Mouse (Mus musculus): ENCODE data around the gene Mgat1.
"Not testable (repeated sequence)": the region's sequence is repeated elsewhere in the genome, so short reads cannot be mapped to it uniquely, and the experiment has no call there.

Gene Mgat1

DNA sequence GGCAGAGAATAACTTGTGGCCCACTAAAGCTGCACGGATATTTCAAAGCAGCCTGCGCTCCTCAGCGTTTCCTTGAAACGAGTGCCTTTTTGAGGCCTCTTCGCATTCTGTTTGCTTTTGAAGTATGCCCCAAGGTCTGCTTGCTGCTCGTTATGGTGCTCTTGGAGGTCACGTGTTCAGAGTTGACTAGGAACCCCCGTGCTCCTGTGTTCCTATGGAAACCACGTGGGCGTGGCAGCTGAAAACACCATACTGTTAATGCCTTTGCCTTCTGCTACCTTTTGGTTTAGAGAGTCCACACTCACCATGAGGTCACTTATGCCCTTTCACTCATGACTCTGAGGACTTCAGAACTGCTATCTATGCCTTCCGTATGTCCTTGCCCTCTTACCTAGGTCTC lies 20.6 kb downstream of the Mgat1 start:
- DNase-seq (ENCODE audit: low spot score) = no peak

DNA sequence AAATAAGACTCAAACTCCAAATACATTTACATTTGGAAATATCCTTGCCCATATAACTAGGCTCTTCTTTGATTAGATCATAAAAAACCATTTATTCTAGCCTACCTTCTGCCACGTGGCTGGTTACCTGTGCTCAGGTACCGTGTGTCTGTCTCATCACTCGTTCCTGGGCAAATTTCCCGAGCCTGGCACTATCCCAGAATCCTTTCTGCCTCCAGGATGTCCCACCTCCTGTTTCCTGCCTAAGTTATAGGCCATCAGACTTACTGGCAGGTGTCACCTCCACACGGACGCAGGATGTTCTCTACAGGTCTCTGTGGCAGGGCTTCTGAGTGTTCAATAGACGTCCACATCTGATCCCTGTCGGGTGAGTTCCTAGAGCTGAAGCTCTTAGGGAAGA lies 21.1 kb downstream of the Mgat1 start:
- no peak for DNase-seq (ENCODE audit: low spot score)

DNA sequence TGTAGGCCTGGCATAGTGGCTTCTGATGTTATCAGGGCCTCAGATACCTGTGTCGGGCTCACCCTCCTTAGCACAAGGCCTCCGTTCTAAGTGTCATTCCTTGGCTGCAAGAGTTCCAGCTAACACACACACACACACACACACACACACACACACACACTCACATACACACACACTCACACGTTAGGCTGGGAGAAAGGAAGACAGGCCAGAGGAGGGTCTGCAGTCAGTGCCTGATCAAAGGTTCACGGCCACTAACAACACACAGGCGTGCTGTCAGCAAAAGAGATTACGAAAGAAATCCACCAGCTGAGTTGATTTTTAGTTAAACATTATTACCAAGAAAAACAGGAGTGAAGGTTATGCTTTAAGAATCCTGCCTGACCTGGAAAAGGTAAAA lies 22.7 kb downstream of the Mgat1 start:
- no peak for DNase-seq (ENCODE audit: low spot score)

DNA sequence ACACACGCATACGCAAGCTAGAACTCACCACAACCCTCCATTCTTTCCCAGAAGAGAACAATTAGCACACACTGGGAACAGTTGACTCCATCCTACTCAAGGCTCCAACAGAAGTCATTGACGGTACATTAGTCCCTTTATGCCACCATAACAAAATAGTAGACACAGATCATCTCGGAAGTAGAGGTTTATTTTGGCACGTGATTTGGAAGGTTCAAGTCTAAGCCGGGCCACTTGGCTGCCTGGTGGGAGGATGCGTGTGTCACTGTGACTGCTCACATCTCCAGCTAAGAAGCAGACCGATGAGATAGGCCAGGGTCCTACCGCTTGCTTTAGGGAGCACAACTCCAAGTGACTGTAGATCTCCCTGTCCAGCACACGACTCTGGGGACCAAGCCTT lies 23.3 kb downstream of the Mgat1 start:
- DNase-seq (ENCODE audit: low spot score) = no peak

DNA sequence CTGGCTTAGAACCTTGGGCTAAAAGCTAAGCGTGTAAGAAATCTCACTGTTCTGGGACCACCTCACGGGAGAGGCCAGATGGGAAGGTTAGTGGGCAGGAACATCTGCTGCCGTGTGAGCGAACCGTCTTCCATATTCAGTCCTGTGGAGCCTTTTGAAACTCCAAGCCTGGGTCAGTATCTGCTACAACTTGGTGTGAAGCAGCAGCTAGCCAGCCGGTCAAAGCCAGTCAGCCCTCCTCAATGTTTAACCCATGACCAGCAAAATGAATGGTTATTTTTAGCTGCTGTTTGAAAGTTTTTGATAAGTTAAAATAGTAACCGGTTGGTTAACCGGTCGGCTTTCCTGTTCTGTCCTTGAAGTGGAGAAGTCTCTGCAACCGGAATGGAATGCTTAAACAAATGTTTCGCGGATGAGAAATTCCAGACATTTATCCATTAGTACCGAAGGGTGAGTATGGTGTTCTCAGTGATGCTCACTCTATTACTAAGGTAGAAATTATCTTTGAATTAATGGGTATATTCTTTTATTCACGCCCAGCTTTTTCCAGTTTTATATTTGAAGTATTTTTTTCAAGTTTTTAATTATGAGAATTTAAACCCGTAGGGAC lies 24.1 kb downstream of the Mgat1 start:
- no peak for DNase-seq (ENCODE audit: low spot score)

DNA sequence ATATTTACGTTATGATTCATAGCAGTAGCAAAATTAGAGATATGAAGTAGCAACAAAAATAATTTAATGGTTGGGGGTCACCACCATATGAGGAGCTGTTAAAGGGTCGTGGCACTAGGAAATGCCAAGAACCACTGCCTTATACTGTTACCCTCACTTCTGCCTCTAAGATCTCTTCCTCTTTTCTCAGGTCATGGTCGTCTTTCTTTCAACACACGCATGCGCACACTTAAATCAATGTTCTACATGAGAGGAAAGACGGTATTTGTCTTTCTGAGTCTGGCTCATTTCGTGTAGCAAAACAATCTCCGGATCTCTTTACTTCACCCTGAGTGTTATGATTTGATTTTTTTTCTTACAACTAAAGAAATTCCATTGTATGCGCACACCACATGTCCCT lies 25.8 kb downstream of the Mgat1 start:
- DNase-seq (ENCODE audit: low spot score) = no peak

DNA sequence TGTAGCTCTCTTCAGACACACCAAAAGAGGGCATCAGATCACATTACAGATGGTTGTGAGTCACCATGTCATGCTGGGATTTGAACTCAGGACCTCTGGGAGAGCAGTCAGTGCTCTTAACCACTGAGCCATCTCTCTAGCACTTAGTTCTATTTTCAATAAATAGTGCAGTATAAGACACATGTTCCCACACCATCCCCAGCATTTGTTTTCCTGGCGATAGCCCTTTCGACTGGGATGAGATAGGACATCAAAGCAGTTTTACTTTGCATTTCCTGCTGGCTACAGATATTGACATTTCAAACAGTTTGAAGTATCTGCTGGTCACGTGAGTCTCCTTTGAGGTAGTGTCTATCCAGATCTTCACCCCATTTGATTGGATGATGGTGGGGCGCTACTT lies 26.4 kb downstream of the Mgat1 start:
- no peak for DNase-seq (ENCODE audit: low spot score)

DNA sequence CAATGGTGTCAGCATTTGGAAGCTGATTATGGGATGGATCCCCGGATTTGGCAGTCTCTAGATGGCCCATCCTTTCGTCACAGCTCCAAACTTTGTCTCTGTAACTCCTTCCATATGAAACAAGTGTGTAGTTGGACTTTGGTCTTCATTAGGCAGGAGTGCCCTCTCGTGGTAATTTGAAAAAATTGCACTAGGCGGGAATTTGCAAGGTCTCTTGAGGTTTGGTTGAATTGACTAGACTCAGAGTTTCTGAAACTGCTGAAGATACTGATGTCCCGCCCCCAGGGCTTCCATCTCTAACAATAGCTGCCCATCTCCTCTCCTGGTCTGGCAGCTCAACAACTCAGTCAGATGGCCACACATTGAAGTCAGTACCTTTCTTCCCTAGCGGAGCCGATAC lies 27.3 kb downstream of the Mgat1 start:
- DNase-seq (ENCODE audit: low spot score) = peak; percentile 46

DNA sequence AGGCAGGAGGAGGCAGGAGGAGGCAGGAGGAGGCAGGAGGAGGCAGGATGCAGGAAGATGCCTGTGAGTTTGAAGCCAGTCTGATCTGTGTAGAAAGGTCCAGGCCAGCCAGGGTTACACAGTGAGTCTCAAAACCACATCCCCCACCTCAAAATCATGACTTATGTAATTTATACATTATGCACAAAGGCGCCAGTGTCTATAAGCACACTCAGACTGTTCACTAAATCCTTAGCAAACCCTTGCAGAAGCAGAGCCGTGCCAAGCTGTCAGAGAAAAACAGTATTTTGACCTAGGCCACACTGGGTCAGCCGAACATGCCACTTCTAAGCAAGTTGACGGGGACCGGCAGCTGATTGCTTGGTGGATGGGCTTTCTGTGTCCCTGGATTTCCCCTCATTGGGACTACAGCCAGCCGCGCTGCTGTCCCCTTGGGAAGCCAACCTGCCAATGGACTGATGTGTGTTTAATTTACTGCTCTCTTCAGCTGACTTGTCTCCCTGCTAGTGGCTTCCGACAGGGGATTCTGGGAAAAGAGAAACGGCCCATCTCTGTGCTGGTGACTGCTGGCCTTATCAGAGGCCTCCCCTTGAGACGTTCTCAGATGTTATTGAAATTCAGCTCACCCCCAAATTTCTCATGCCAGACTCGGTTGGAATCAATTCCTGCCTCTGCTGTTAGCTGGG lies 30.0 kb downstream of the Mgat1 start:
- DNase-seq (ENCODE audit: low spot score) = no peak

DNA sequence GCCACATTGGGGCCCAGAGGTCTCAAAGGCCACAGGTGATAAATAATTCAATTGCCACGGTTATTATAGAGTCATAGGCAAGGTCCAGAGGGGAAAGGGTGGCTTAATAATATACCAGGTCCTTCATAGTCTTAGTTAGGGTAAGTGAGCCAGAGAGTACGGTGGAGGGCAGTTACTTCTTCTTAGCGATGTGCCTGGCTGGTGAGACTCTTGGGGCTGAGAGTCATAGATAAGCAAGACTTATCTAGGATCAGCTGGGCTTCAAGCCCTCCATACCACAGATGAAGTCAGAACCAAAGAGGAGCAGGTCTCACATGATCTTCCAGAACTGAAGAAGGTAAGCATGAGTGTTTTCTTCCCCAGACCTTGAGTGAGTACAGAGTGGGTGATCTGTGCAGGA lies 34.2 kb downstream of the Mgat1 start, which contains the start of gene Olfr1393:
TSS of gene Olfr1393 (plus strand) at position 83 of the 400 bp plus-strand sequence.
- no peak for DNase-seq (ENCODE audit: low spot score)

DNA sequence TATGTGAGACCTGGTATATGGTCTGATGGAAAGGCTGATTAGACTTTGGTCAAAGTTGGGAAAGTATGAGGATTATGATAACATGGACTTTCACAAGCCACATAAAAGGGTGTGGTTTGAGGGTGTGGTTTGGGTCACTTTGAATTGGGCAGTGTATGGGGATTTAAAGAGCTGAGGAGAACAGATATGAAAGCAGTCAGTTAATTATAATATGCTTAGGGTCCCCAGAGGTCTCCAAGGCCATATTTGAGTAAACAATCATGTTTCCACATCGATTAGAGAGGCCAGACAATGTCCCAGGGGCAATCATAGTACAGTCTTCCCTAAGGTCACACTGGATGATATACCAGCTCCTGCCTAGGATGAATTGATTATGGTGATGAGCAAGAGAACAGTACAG lies 41.0 kb downstream of the Mgat1 start, which contains the start of gene Olfr1392:
TSS of gene Olfr1392 (plus strand) at position 301 of the 400 bp plus-strand sequence.
- not testable (repeated sequence) for DNase-seq (ENCODE audit: low spot score)

DNA sequence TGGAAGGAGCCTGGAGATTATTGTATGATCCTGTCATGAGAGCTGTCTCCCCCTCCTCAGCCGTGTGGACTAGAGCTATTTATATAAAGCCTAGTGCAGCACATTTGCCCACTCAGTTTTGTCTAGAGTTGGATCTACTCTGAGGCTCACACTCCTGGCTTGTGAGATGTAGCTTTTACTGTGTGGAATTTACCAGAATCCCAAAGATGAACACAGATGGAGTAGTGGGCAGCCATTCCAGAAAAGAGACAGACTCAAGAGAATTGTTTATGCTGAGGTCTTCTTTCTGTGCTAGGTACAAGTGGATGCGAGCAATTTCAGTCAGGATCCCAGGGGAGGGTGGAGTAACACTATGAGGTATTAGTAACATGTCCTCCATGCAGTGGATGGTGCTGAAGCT lies 43.3 kb downstream of the Mgat1 start:
- no peak for DNase-seq (ENCODE audit: low spot score)

DNA sequence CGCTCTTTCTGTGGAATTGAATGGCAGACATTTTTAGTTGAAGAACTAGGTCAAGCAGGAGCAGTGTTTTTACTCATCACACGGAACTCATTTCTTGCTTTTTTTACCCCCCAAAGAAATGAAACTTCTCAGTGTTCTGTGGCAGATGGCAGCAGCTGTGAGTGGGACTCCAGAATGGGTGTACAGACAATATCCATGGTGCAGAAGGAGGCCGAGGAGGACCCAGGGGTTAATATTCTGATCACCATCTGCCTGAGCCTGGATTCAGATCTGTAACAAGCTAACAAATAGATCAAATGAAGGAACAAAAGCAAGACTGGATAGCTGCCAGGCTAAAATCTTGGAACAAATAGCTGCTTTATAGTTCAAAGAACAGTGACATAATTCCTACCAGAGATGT lies 48.8 kb downstream of the Mgat1 start:
- DNase-seq (ENCODE audit: low spot score) = no peak

DNA sequence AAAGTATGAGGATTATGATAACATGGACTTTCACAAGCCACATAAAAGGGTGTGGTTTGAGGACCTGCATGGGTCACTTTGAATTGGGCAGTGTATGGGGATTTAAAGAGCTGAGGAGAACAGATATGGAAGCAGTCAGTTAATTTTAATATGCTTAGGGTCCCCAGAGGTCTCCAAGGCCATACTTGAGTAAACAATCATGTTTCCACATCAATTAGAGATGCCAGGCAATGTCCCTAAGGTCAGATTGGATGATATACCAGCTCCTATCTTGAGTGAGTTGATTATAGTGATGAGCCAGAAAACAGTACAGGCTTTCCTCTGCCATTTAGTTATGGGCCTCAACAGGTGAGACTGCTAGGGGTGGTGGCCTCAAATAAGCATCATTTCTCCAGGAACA lies 60.5 kb downstream of the Mgat1 start, which contains the start of gene Olfr10:
TSS of gene Olfr10 (plus strand) at position 301 of the 400 bp plus-strand sequence.
- DNase-seq (ENCODE audit: low spot score) = no peak

DNA sequence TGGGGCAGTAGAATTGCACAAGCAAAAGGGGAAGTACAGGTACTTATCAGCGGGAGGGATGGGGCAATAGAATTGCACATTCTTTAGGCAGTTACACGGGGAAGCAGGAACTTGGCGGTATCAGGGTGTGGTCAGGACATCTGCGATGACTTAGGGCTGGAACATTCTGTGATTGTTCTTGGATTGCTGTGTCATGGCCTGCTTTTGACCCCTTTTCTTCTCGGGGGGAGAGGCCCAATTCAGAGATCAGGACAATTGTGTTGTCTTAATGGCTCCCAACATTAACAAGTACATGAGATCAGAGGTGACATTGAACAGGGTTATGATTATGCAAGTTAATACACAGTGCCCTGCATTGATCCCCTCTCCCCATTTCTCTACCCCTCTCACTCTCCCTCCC lies 64.6 kb downstream of the Mgat1 start:
- not testable (repeated sequence) for DNase-seq (ENCODE audit: low spot score)
